Mouse (Mus musculus) cerebellum, adult 11 months (tissue): ENCODE data around the gene Atoh8.

Source experiments
- DNase-seq: peaks from one replicate; pipeline ENCODE4 v3.0.0; 2022

Atoh8 gene

DNA sequence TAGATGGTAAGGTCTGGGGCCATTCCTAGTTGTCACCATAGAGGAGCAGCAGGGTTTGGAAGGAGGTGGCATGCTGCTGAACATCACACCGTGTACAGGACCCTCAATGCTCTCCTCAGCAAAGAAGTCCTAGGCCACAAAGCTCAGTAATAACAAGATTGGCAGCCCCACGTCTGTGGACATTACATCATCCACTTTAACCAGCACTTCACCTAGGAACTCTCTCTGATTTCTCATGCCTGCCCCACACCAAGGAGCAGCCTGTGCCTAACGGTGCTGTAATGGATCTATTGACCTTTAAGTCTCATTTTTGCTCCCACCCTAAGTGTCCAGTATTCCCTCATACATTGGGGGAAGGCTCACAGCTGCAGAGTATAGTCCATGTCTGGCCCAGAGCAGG lies 9.7 kb downstream of the Atoh8 start:
- no peak for DNase-seq

DNA sequence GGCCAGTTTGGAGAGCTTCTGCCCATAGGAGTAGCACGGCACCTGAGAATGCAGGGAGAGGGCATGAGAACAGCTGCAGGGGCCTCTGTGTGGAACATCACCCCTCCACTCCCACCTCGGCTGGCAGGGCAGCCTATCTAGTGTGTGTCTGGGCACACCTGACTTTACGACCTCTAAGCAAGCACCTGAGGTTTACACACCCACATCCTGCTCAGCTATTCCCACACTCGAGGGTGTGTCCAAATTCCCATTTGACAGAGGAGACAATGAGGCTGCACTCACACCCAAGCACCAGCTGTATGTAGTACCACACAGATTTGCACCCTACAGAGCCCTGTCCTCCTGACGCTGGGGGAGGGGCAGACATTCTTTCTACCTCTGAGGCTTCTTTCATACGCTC lies 11.5 kb downstream of the Atoh8 start:
- DNase-seq, result no peak

GRCm38 (mm10) chr6:72222876-72223275 lies 12.5 kb downstream of the Atoh8 start:
- DNase-seq, result no peak

- no peak for DNase-seq
These were observed 13.1 kb downstream of the Atoh8 start for GRCm38 (mm10) chr6:72222271-72222724.

- no peak for DNase-seq
These were observed 14.1 kb downstream of the Atoh8 start for GRCm38 (mm10) chr6:72221271-72221670.

DNA sequence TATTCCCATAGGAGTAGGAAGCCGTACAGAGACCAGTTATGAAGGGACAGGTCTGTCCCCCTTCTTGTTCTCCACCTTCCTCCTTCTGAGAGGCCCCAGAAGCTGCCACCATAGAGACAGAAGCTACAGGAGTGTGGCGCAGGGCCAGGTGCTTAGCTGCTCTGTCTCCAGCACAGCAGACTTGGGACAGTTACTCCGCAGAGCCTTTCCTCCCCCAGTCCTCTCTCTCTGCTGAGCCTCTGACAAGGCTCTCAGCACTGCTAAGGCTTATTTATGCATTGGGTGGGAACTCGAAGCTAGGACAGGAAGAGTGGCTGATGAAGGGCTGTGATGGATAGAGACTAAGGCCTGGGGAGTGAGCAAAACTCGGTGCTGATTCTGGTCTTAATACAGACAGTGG lies 15.8 kb downstream of the Atoh8 start:
- peak; percentile 30 for DNase-seq

GRCm38 (mm10) chr6:72218281-72218680 lies 17.1 kb downstream of the Atoh8 start:
- DNase-seq, result no peak

DNA sequence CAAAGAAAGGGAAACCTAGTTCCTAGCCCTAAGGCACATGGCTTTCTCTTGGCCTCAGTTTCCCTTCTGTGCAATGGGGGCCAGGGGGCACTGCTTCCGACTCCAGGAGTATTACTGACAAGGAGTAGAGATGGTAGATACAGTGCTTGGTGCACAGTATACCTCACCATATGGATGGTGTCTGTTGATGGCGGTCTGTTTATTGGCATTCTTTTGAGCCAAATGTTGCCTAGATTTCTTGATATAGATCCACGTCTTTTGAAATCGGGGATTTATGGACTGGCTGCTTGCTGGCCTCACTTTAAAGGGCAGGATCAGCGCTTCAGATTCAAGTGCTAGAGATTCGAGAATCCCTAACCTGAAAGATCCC lies 18.0 kb downstream of the Atoh8 start:
- no peak for DNase-seq

GRCm38 (mm10) chr6:72216681-72217414 lies 18.5 kb downstream of the Atoh8 start:
- peak; percentile 98 for DNase-seq

- peak; percentile 31 for DNase-seq
These were observed 19.8 kb downstream of the Atoh8 start for GRCm38 (mm10) chr6:72215582-72215981.

DNA sequence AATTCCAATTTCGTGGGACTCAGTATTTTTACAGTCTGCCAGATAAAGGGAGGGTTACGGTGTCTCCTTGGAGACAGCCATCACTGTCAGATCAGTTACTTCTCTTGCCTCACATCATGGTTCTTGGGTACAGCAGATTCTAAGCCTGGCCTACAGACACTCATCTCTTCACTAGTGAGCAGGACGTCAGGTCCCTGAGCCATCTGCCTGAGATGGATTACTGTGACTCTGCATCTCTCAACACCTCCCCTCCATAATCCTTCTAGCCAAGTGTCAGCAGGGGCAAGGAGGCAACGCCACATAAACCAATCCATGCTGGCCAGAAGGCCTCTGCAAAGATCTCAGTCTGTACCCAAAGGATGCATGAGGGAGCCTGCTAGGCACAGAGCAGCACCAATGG lies 24.0 kb downstream of the Atoh8 start:
- DNase-seq, result peak; percentile 31

GRCm38 (mm10) chr6:72210823-72211222 lies 24.6 kb downstream of the Atoh8 start:
- DNase-seq, result no peak

DNA sequence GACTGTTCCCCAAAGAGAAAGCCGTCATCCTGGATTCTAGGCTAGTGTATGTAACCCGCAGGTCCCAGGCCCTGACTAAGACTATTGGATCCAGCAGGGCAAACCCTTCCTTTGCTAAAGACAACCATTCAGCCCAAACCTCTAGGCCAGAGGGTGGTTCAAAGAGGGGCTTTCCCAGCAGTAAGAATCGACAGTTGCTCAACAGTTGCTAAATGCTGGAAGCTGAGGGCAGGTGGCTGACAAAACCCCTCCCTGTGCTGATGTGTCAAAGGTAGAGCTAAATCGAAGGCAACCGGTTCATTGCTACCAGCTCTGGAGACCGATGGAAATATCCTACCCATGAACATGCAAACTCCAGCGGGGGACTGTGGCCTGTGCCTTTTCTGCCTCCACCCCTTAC lies 25.6 kb downstream of the Atoh8 start:
- no peak for DNase-seq

GRCm38 (mm10) chr6:72208406-72209045 lies 26.9 kb downstream of the Atoh8 start:
- no peak for DNase-seq

- no peak for DNase-seq
These were observed 29.4 kb downstream of the Atoh8 start for GRCm38 (mm10) chr6:72206021-72206420.

- DNase-seq, result no peak
These were observed 30.5 kb downstream of the Atoh8 start for GRCm38 (mm10) chr6:72204858-72205257.

DNA sequence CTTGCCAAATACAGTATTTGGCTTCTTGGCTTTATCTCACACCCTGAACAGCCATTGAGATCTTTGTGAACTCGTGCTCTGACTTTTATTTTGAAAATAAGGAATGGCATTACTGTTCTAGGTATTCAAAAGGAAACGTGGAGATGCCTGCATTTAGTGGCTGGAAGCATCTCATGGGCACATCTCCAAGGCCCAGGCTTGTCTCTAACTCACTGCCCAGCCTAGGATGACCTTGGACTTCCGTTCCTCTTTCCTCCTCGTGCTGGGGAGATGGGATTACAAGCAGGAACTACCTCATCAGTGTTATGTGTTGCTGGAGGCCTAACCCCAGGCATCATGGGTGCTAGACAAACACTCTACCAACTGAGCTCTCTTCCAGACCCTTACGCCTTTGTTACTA lies 32.1 kb downstream of the Atoh8 start:
- no peak for DNase-seq

GRCm38 (mm10) chr6:72202732-72203131 lies 32.6 kb downstream of the Atoh8 start:
- DNase-seq, result no peak

DNA sequence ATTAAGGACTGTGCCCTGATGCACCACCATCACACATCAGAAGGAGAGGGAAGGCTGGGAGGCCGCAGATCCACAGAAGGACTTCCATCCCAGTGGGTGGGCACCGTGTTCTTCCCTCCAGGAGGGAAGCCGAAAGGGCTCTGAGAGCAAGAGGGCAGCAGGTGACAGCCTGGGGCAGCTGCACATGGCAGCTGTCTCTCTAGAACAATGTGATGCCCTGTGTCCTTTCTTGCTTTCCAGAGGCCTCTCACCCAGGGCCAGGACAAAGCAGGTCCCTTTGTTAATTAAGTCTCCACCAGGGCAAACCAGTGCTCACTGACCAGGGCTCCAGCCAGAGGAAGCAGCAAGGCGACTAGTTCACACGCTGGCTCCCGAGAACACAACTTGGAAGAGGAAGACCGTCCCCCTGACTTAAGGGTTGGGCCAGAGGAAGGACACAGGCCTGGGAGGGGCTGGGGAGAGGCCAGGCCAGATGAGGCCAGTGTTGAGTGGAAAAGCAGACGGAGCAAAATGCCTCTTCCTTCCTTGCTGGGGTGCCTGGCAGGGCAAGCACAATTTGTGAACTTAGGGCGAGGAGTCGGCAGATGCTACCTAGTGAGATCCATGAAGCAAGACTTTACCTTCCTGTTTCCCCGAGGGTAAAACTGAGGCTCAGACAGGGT lies 34.7 kb downstream of the Atoh8 start:
- no peak for DNase-seq

- no peak for DNase-seq
These were observed 37.9 kb downstream of the Atoh8 start for GRCm38 (mm10) chr6:72197515-72197914.

DNA sequence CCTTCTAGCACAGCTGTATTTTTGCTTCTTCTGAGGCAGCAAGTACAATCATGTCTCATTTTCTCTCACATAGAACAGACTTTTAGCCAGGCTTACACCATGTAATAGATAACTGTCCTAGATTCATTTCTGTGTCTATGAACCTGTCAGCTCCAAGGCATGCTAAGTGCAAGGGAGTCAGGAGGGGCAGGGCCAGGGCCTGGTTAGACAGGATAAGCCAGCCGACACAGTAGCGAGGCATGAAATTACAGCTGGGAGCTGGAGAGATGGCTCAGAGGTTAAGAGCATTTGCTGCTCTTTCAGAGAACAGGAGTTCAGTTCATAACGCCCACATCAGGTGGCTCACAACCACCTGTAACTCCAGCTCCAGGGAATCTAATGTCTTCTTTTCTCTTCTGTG lies 38.7 kb downstream of the Atoh8 start:
- no peak for DNase-seq

GRCm38 (mm10) chr6:72190577-72190976 lies 44.8 kb downstream of the Atoh8 start:
- no peak for DNase-seq

GRCm38 (mm10) chr6:72190120-72190519 lies 45.3 kb downstream of the Atoh8 start:
- DNase-seq, result no peak
